Comparison of ENCODE assay signal across 10 mouse cellular contexts in the genomic region with DNA sequence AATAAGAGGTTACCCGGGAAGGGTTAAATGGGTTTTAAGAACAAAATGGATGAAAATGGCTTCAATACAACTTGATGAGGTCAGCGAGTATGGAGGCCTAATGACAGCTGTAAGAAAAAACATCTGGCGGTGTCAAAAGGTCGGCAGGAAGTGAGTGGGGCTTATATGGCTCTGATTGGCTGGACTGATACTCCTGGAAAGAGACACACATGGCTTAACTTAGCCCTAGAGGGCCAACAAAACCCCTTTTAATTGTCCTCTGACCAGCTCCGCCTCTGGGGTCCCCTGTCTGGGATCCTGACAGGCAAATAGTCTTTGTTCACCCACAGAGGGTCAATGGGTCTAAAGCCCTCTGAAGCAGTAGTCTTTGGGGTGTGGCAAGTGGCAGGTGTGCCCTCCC.
DNase-seq lines count a peak whose midpoint lies in the region; ATAC-seq and TF ChIP-seq lines count a peak whose summit lies in the region.
"Had no signal": no experiment of that assay in that cellular context is flagged by ENCODE, and none has a peak within 500 bp of the region (broad histone marks: within the 10 kb centered on the region; RNA-seq: fewer than 3 reads in every experiment).

No protein-coding gene starts in this region.

- no peak for ATAC-seq in intestine, postnatal 0 days
- ATAC-seq in stomach, embryonic 15.5 days (ENCODE audit: insufficient read depth, low FRiP score, low read depth), result no peak
- ATAC-seq: Patski had no signal

- H3K27me3 ChIP-seq in intestine, postnatal 0 days (replicated peaks; ENCODE audit: control insufficient read depth, insufficient read depth, low read length), result no peaks in the 10 kb centered on the region
- H3K27me3 ChIP-seq in stomach, embryonic 15.5 days (replicated peaks), result no peaks in the 10 kb centered on the region
- H3K27me3 ChIP-seq: Patski had no signal

- TF ChIP-seq CTCF in intestine, postnatal 0 days (IDR thresholded peaks at IDR 0.05; ENCODE audit: low read depth), result no peak

- no peak overlapping the region for H3K4me2 ChIP-seq in intestine, postnatal 0 days (replicated peaks; ENCODE audit: low read depth)
- no peak overlapping the region; the same call in 1 of the 2 replicates for H3K4me2 ChIP-seq in stomach, embryonic 15.5 days

- peak overlapping the region; percentile 29; the same call in 1 of the 2 replicates for H3K27ac ChIP-seq in intestine, postnatal 0 days (ENCODE audit: low read depth, low read length)
- H3K27ac ChIP-seq in stomach, embryonic 15.5 days, result peak overlapping the region; percentile 76
- H3K27ac ChIP-seq: macrophage had no signal

- DNase-seq in lung, postnatal 10 days, result peak; percentile 68
- no peak for DNase-seq in lung, postnatal 25 days (ENCODE audit: low spot score)
- DNase-seq in forelimb bud, embryonic 11.5 days (ENCODE audit: low read depth, low spot score), result peak; percentile 92
- no peak for DNase-seq in cerebellum, adult 9-11 months
- no peak for DNase-seq in right cerebral cortex, postnatal 36 days (ENCODE audit: low spot score in 2 of 2)
- no peak for DNase-seq in cerebellum, postnatal 14 days

- no peaks in the 10 kb centered on the region for H3K9me3 ChIP-seq in intestine, postnatal 0 days (ENCODE audit: control insufficient read depth)
- H3K9me3 ChIP-seq in stomach, embryonic 15.5 days, result no peaks in the 10 kb centered on the region

- H3K4me3 ChIP-seq in intestine, postnatal 0 days (ENCODE audit: low read depth, low read length), result no peak overlapping the region
- H3K4me3 ChIP-seq in stomach, embryonic 15.5 days (replicated peaks), result no peak overlapping the region

- H3K9ac ChIP-seq in intestine, postnatal 0 days (ENCODE audit: low read depth, low read length), result no peak overlapping the region
- no peak overlapping the region for H3K9ac ChIP-seq in stomach, embryonic 15.5 days

- peaks cover 35% of the 10 kb centered on the region for H3K4me1 ChIP-seq in intestine, postnatal 0 days (replicated peaks; ENCODE audit: control insufficient read depth, insufficient read depth, low read length)
- peaks cover 64% of the 10 kb centered on the region for H3K4me1 ChIP-seq in stomach, embryonic 15.5 days

- H3K36me3 ChIP-seq in intestine, postnatal 0 days (ENCODE audit: control insufficient read depth, insufficient read depth), result no peaks in the 10 kb centered on the region
- no peaks in the 10 kb centered on the region for H3K36me3 ChIP-seq in stomach, embryonic 15.5 days

- 42% methylated on average over 5 of the region's 5 CpGs for WGBS in intestine, postnatal 0 days
- 37% methylated on average over 5 of the region's 5 CpGs for WGBS in stomach, embryonic 15.5 days

Comparison
In these comparisons a context has a peak if more than half of its experiments do, and no peak if none do; other contexts are left out.
1. DNase-seq: peak in lung, postnatal 10 days (single experiment) and forelimb bud, embryonic 11.5 days (single experiment); none in lung, postnatal 25 days (single experiment), cerebellum, adult 9-11 months (single experiment), right cerebral cortex, postnatal 36 days (0 of 2) and cerebellum, postnatal 14 days (0 of 2).